Mouse (Mus musculus) CH12.LX (cell line): Measurements from ENCODE around the gene 2310039H08Rik. TPM values are rescaled to one million over a fixed set of nuclear protein-coding genes. Genes with fewer than 3 reads are reported as not detected.

ENCODE experiments used
- DNase-seq: peaks from one replicate; pipeline ENCODE4 v3.0.0-alpha.2; 2013; ENCODE audit errors: extremely low read depth
- H3K27ac ChIP-seq: 2 replicates; pipeline ENCODE4 v1.5.1; 2012; ENCODE audit warnings: low read depth, mild to moderate bottlenecking, control low read depth, moderate library complexity; ENCODE audit not compliant: insufficient read depth
- H3K27me3 ChIP-seq: replicated peaks from 2 replicates; pipeline ENCODE3; 2012; ENCODE audit warnings: inconsistent platforms
- H3K36me3 ChIP-seq, 2 experiments: replicated peaks in 1 of 2; 2 replicates each; pipeline versions ENCODE3 to v1.6.1; 2012; ENCODE audit warnings: inconsistent platforms in 1 of 2, low read length in 1 of 2, mild to moderate bottlenecking in 1 of 2, mixed read lengths in 1 of 2, moderate library complexity in 1 of 2; ENCODE audit not compliant: control insufficient read depth in 1 of 2, insufficient read depth in 1 of 2
- H3K4me1 ChIP-seq, 2 experiments: 2 replicates each; pipeline ENCODE4 v1.6.1; 2012; ENCODE audit warnings: inconsistent platforms in 1 of 2, moderate library complexity in 1 of 2; ENCODE audit not compliant: insufficient read depth in 2 of 2, control insufficient read depth in 1 of 2
- H3K4me2 ChIP-seq: 2 replicates; pipeline ENCODE4 v1.6.1; 2012; ENCODE audit warnings: low read depth, mild to moderate bottlenecking, control low read depth; ENCODE audit not compliant: poor library complexity, insufficient read depth, severe bottlenecking
- H3K4me3 ChIP-seq, 3 experiments: fragments of 150-350 bp in 1 of 3; sonication (generic) in 1 of 3; replicated peaks in 1 of 3; 2 replicates each; pipeline versions ENCODE3 to v1.5.1; 2011 to 2012; ENCODE audit warnings: low read depth in 2 of 3, low read length in 2 of 3, mild to moderate bottlenecking in 2 of 3, moderate library complexity in 2 of 3, control low read depth in 1 of 3, improper control_type of control experiment in 1 of 3, inconsistent platforms in 1 of 3, mixed read lengths in 1 of 3; ENCODE audit not compliant: poor library complexity in 1 of 3
- H3K79me2 ChIP-seq: replicated peaks from 2 replicates; pipeline ENCODE4 v1.6.1; 2012; ENCODE audit warnings: mild to moderate bottlenecking, moderate library complexity; ENCODE audit not compliant: control insufficient read depth, poor library complexity, insufficient read depth, severe bottlenecking; ENCODE audit errors: extremely low read depth
- H3K9ac ChIP-seq: 2 replicates; pipeline ENCODE4 v1.6.1; 2012; ENCODE audit warnings: low read depth, mild to moderate bottlenecking, control low read depth, moderate library complexity; ENCODE audit not compliant: insufficient read depth
- H3K9me3 ChIP-seq: replicated peaks from 2 replicates; pipeline ENCODE3; 2012; ENCODE audit warnings: low read length, inconsistent platforms, mixed read lengths
- BHLHE40 ChIP-seq: IDR thresholded peaks from 2 replicates; pipeline ENCODE4 v1.6.1; 2011; ENCODE audit warnings: mild to moderate bottlenecking, low read depth, low read length, improper control_type of control experiment
- CHD1 ChIP-seq: IDR thresholded peaks from 2 replicates; pipeline ENCODE4 v1.6.1; 2012; ENCODE audit warnings: low read depth, low read length, improper control_type of control experiment, inconsistent platforms
- CHD2 ChIP-seq: IDR thresholded peaks from 2 replicates; pipeline ENCODE4 v1.6.1; 2011; ENCODE audit warnings: low read length, improper control_type of control experiment
- CTCF ChIP-seq, 2 experiments: IDR thresholded peaks in 1 of 2; conservative IDR thresholded peaks in 1 of 2; 2 replicates each; pipeline ENCODE4 v1.5.1; 2011 to 2012; ENCODE audit warnings: low read depth in 2 of 2, low read length in 2 of 2, improper control_type of control experiment in 1 of 2, inconsistent platforms in 1 of 2, mild to moderate bottlenecking in 1 of 2, moderate library complexity in 1 of 2
- E2F4 ChIP-seq: IDR thresholded peaks from 2 replicates; pipeline ENCODE4 v1.6.1; 2011; ENCODE audit warnings: low read depth, low read length, improper control_type of control experiment; ENCODE audit not compliant: insufficient replicate concordance
- ELF1 ChIP-seq: IDR thresholded peaks from 2 replicates; pipeline ENCODE4 v1.6.1; 2014; ENCODE audit warnings: low read depth, mild to moderate bottlenecking, inconsistent platforms, low read length, improper control_type of control experiment
- EP300 ChIP-seq: IDR thresholded peaks from 2 replicates; pipeline ENCODE4 v1.6.1; 2011; ENCODE audit warnings: low read length, improper control_type of control experiment
- ETS1 ChIP-seq: conservative IDR thresholded peaks from 2 replicates; pipeline ENCODE4 v1.6.1; 2012; ENCODE audit warnings: low read depth, mild to moderate bottlenecking, inconsistent platforms, low read length, improper control_type of control experiment, moderate library complexity
- GABPA ChIP-seq: IDR thresholded peaks from 2 replicates; pipeline ENCODE4 v1.6.1; 2012; ENCODE audit warnings: low read depth, low read length, improper control_type of control experiment, inconsistent platforms; ENCODE audit not compliant: insufficient replicate concordance
- HCFC1 ChIP-seq: IDR thresholded peaks from 2 replicates; pipeline ENCODE4 v1.6.1; 2012; ENCODE audit warnings: low read depth, mild to moderate bottlenecking, inconsistent platforms, low read length, improper control_type of control experiment
- IRF4 ChIP-seq: IDR thresholded peaks from 2 replicates; pipeline ENCODE4 v1.6.1; 2014; ENCODE audit warnings: low read depth, mild to moderate bottlenecking, inconsistent platforms, low read length, improper control_type of control experiment
- JUN ChIP-seq: IDR thresholded peaks from 2 replicates; pipeline ENCODE4 v1.6.1; 2011; ENCODE audit warnings: low read depth, mild to moderate bottlenecking, low read length, improper control_type of control experiment, moderate library complexity; ENCODE audit not compliant: insufficient read depth
- JUND ChIP-seq: conservative IDR thresholded peaks from 2 replicates; pipeline ENCODE4 v1.6.1; 2011; ENCODE audit warnings: low read depth, low read length, improper control_type of control experiment
- KAT2A ChIP-seq: IDR thresholded peaks from 2 replicates; pipeline ENCODE4 v1.6.1; 2012; ENCODE audit warnings: low read length, improper control_type of control experiment, inconsistent platforms; ENCODE audit not compliant: insufficient replicate concordance
- MAFK ChIP-seq: IDR thresholded peaks from 2 replicates; pipeline ENCODE4 v1.6.1; 2011; ENCODE audit warnings: low read length, improper control_type of control experiment; ENCODE audit not compliant: insufficient replicate concordance
- MAX ChIP-seq: IDR thresholded peaks from 2 replicates; pipeline ENCODE4 v1.6.1; 2011; ENCODE audit warnings: low read length, improper control_type of control experiment
- MAZ ChIP-seq: IDR thresholded peaks from 2 replicates; pipeline ENCODE4 v1.6.1; 2012; ENCODE audit warnings: low read depth, mild to moderate bottlenecking, inconsistent platforms, low read length, improper control_type of control experiment, moderate library complexity
- MEF2A ChIP-seq: IDR thresholded peaks from 2 replicates; pipeline ENCODE4 v1.6.1; 2014; ENCODE audit warnings: low read depth, mild to moderate bottlenecking, inconsistent platforms, low read length, improper control_type of control experiment, borderline replicate concordance
- MXI1 ChIP-seq: IDR thresholded peaks from 2 replicates; pipeline ENCODE4 v1.6.1; 2011; ENCODE audit warnings: mild to moderate bottlenecking, low read depth, low read length, improper control_type of control experiment
- MYC ChIP-seq: IDR thresholded peaks from 2 replicates; pipeline ENCODE4 v1.6.1; 2011; ENCODE audit warnings: low read depth, mild to moderate bottlenecking, improper control_type of control experiment, low read length
- NELFE ChIP-seq: IDR thresholded peaks from 2 replicates; pipeline ENCODE4 v1.6.1; 2011; ENCODE audit warnings: low read depth, low read length, improper control_type of control experiment
- NRF1 ChIP-seq: IDR thresholded peaks from 2 replicates; pipeline ENCODE4 v1.6.1; 2014; ENCODE audit warnings: low read depth, mild to moderate bottlenecking, inconsistent platforms, low read length, improper control_type of control experiment, moderate library complexity
- PAX5 ChIP-seq: IDR thresholded peaks from 2 replicates; pipeline ENCODE4 v1.6.1; 2012; ENCODE audit warnings: low read length, inconsistent platforms, mixed read lengths
- POLR2A ChIP-seq: IDR thresholded peaks from 2 replicates; pipeline ENCODE4 v1.6.1; 2011; ENCODE audit warnings: low read depth, mild to moderate bottlenecking, improper control_type of control experiment, low read length
- POLR2AphosphoS2 ChIP-seq: IDR thresholded peaks from 2 replicates; pipeline ENCODE4 v1.6.1; 2011; ENCODE audit warnings: low read depth, low read length, improper control_type of control experiment
- RAD21 ChIP-seq: IDR thresholded peaks from 2 replicates; pipeline ENCODE4 v1.6.1; 2011; ENCODE audit warnings: low read depth, mild to moderate bottlenecking, low read length, improper control_type of control experiment, moderate library complexity
- RCOR1 ChIP-seq: conservative IDR thresholded peaks from 2 replicates; pipeline ENCODE4 v1.6.1; 2012; ENCODE audit warnings: low read depth, mild to moderate bottlenecking, inconsistent platforms, low read length, improper control_type of control experiment
- SIN3A ChIP-seq: IDR thresholded peaks from 2 replicates; pipeline ENCODE4 v1.6.1; 2012; ENCODE audit warnings: low read length, improper control_type of control experiment, inconsistent platforms
- SMC3 ChIP-seq: IDR thresholded peaks from 2 replicates; pipeline ENCODE4 v1.6.1; 2011; ENCODE audit warnings: low read depth, low read length, improper control_type of control experiment
- TBP ChIP-seq: conservative IDR thresholded peaks from 2 replicates; pipeline ENCODE4 v1.6.1; 2011; ENCODE audit warnings: low read depth, low read length, improper control_type of control experiment
- TCF12 ChIP-seq: IDR thresholded peaks from 2 replicates; pipeline ENCODE4 v1.6.1; 2014; ENCODE audit warnings: low read depth, mild to moderate bottlenecking, inconsistent platforms, low read length, improper control_type of control experiment
- UBTF ChIP-seq: IDR thresholded peaks from 2 replicates; pipeline ENCODE4 v1.6.1; 2012; ENCODE audit warnings: low read depth, mild to moderate bottlenecking, inconsistent platforms, low read length, improper control_type of control experiment, moderate library complexity
- USF1 ChIP-seq: IDR thresholded peaks from 2 replicates; pipeline ENCODE4 v1.6.1; 2014; ENCODE audit warnings: low read depth, mild to moderate bottlenecking, inconsistent platforms, low read length, improper control_type of control experiment
- USF2 ChIP-seq: conservative IDR thresholded peaks from 2 replicates; pipeline ENCODE4 v1.6.1; 2011; ENCODE audit warnings: low read depth, low read length, improper control_type of control experiment
- ZC3H11A ChIP-seq: IDR thresholded peaks from 2 replicates; pipeline ENCODE4 v1.6.1; 2012; ENCODE audit warnings: low read depth, mild to moderate bottlenecking, inconsistent platforms, low read length, improper control_type of control experiment
- ZKSCAN1 ChIP-seq: IDR thresholded peaks from 2 replicates; pipeline ENCODE4 v1.6.1; 2012; ENCODE audit warnings: low read depth, inconsistent platforms, low read length, improper control_type of control experiment, borderline replicate concordance
- ZMIZ1 ChIP-seq: IDR thresholded peaks from 2 replicates; pipeline ENCODE4 v1.6.1; 2012; ENCODE audit warnings: low read depth, mild to moderate bottlenecking, inconsistent platforms, low read length, improper control_type of control experiment
- ZNF384 ChIP-seq: IDR thresholded peaks from 2 replicates; pipeline ENCODE4 v1.6.1; 2012; ENCODE audit warnings: low read depth, low read length, improper control_type of control experiment, inconsistent platforms
- dilution Hi-C: fragments of 300-500 bp; cut with MboI; formaldehyde crosslinking; loops from 2 replicates; pipeline ENCODE4 v1.14.3; 2020; ENCODE audit warnings: low sequenced_read_pairs; ENCODE audit not compliant: extremely low pct_unique_long_range_greater_than_20kb, extremely low pct_ligation_motif_present
- in situ Hi-C: fragments of 300-500 bp; cut with MboI; formaldehyde crosslinking; loops from 3 replicates; pipeline ENCODE4 v1.14.3; 2019; ENCODE audit warnings: low sequenced_read_pairs, low pct_ligation_motif_present, low pct_unique_long_range_greater_than_20kb, mixed read lengths
- polyA plus RNA-seq: library from polyadenylated mRNA; unstranded; fragments of >175 nt; gene quantifications from 2 replicates; pipeline ENCODE4 v1.2.1, GENCODE M21; 2012; ENCODE audit warnings: low read depth; ENCODE audit not compliant: insufficient read length
- total RNA-seq, 2 experiments: library from RNA; depleted of rRNA; stranded (reverse); fragments of 300-350 nt in 1 of 2; fragments of >200 nt in 1 of 2; gene quantifications; 2 replicates each; pipeline ENCODE4 v1.2.3; 2012 to 2014

2310039H08Rik gene
- total and polyA plus RNA-seq, 3 experiments: 33.3 to 79.3 (median 65.8) TPM

DNA sequence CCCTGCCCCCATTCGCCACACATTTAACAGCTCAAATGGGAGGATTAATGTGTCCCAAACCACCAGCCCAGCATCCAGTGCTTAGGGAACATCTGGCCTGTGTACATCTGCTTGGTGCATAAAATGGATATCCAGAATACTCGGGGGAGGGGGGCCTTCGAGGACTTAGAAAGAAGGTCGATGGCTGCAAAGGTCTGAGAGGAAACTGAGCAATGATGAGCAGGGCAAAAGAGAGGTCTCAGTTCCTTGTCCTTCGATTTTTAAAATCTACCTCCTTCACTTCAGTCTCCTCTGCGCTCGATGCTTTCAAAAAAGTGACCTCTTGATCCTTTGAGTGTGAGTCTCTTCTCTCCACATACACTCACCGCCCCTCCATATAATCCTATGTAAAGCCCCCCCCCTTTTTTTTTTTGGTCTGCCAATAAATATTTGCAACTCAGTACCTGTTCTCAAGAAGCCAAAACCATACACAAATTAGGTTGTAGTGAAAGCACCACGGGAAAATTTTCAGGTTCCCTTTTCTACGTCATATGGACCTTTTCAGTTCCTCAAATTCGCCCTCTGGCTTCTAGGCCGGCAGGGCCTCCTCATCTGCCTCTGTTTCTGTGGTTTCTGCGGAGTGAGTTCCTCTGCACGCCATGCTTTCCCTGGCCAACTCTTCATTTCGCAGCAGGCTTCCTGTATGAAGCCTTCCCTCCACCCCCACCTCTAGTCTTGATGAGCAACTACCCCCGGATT is 21.2 kb upstream of the 2310039H08Rik start:
- H3K79me2 ChIP-seq: peaks cover 34% of the 10 kb centered on the region
- H3K9ac ChIP-seq: peak overlapping the region; percentile 98
- H3K9me3 ChIP-seq: peaks cover 13% of the 10 kb centered on the region
- peak overlapping the region; percentile 68 to 79 (median 73) for H3K4me3 ChIP-seq
- H3K36me3 ChIP-seq: peaks cover 10 to 19% of the 10 kb centered on the region in 2 experiments
- peaks cover 10 to 40% of the 10 kb centered on the region in 2 experiments for H3K4me1 ChIP-seq
- H3K4me2 ChIP-seq: peak overlapping the region; percentile 88
- TF ChIP-seq ZMIZ1: peak; percentile 88
- TF ChIP-seq RAD21: no peak; the same call in none of the 2 replicates
- no peak for TF ChIP-seq ZC3H11A
- no peak for TF ChIP-seq E2F4
- peak; percentile 100 for TF ChIP-seq IRF4
- TF ChIP-seq ELF1: peak; percentile 65; the same call in 1 of the 2 replicates
- no peak; the same call in 1 of the 2 replicates for TF ChIP-seq NELFE
- TF ChIP-seq USF1: no peak
- peak; percentile 68 for TF ChIP-seq CHD1
- 0 out of 2 replicates have a peak, but pooled peaks have one; percentile 36 for TF ChIP-seq KAT2A
- TF ChIP-seq HCFC1: peak; percentile 55; the same call in 1 of the 2 replicates
- TF ChIP-seq MAFK: peak; percentile 96
- TF ChIP-seq ZKSCAN1: no peak
- TF ChIP-seq MAZ: peak; percentile 87
- TF ChIP-seq JUN: peak; percentile 95
- TF ChIP-seq MAX: peak; percentile 86
- no peak for TF ChIP-seq CTCF (conservative IDR thresholded peaks at IDR 0.05 in 1 of 2, IDR thresholded peaks at IDR 0.05 in 1 of 2; ENCODE audit: low read depth in 2 of 2, low read length in 2 of 2)
- peak; percentile 12; the same call in 1 of the 2 replicates for TF ChIP-seq SMC3
- TF ChIP-seq MXI1: no peak
- TF ChIP-seq MEF2A: peak; percentile 96
- TF ChIP-seq CHD2: peak; percentile 95
- TF ChIP-seq PAX5: no peak
- peak; percentile 92 for TF ChIP-seq SIN3A
- TF ChIP-seq NRF1: peak; percentile 20; the same call in 1 of the 2 replicates
- TF ChIP-seq POLR2A: peak; percentile 71
- no peak for TF ChIP-seq USF2
- peak; percentile 93 for TF ChIP-seq JUND
- no peak for TF ChIP-seq POLR2AphosphoS2
- peak; percentile 100 for TF ChIP-seq RCOR1
- TF ChIP-seq ZNF384: peak; percentile 94
- TF ChIP-seq UBTF: no peak
- peak; percentile 96 for TF ChIP-seq ETS1
- TF ChIP-seq GABPA: no peak
- peak; percentile 100 for TF ChIP-seq EP300
- peak; percentile 93 for TF ChIP-seq MYC
- TF ChIP-seq TCF12: peak; percentile 100
- peak; percentile 96 for TF ChIP-seq BHLHE40
- TF ChIP-seq TBP: peak; percentile 92
- H3K27me3 ChIP-seq: no peaks in the 10 kb centered on the region
- peak; percentile 98 for DNase-seq
- dilution Hi-C loops (no loop called here), in situ Hi-C loops (no loop called here)
- peak overlapping the region; percentile 99 for H3K27ac ChIP-seq
